Mouse (Mus musculus) kidney, embryonic 14.5 days (tissue): Measurements from ENCODE around the gene Stox1. TPM values are rescaled to one million over a fixed set of nuclear protein-coding genes. Genes with fewer than 3 reads are reported as not detected.

ENCODE experiments used
- ATAC-seq: fragments of 200-750 bp; cut with Nextera tagmentation; 2 replicates; pipeline ENCODE4 v1.8.0; 2017; ENCODE audit warnings: moderate number of reproducible peaks, mild to moderate bottlenecking, moderate TSS enrichment, moderate library complexity; ENCODE audit not compliant: low FRiP score, low TSS enrichment
- H3K27ac ChIP-seq: fragments of 300-500 bp; sonication (generic); 2 replicates; pipeline ENCODE4 v1.5.1; 2014; ENCODE audit warnings: low read depth, mild to moderate bottlenecking, low read length, moderate library complexity, mixed read lengths
- H3K27me3 ChIP-seq: fragments of 300-500 bp; sonication (generic); 2 replicates; pipeline ENCODE4 v1.6.1; 2014; ENCODE audit warnings: mild to moderate bottlenecking, low read length; ENCODE audit not compliant: control insufficient read depth, insufficient read depth
- H3K36me3 ChIP-seq: fragments of 300-500 bp; sonication (generic); 2 replicates; pipeline ENCODE4 v1.6.1; 2014; ENCODE audit warnings: low read length, mixed read lengths; ENCODE audit not compliant: control insufficient read depth, insufficient read depth
- H3K4me1 ChIP-seq: fragments of 300-500 bp; sonication (generic); 2 replicates; pipeline ENCODE4 v1.6.1; 2014; ENCODE audit warnings: low read length, mixed read lengths; ENCODE audit not compliant: control insufficient read depth, insufficient read depth
- H3K4me2 ChIP-seq: fragments of 300-500 bp; sonication (generic); replicated peaks from 2 replicates; pipeline ENCODE4 v1.6.1; 2014; ENCODE audit warnings: low read depth, mild to moderate bottlenecking, low read length
- H3K4me3 ChIP-seq: fragments of 300-500 bp; sonication (generic); 2 replicates; pipeline ENCODE4 v1.5.1; 2014; ENCODE audit warnings: mild to moderate bottlenecking, low read length
- H3K9ac ChIP-seq: fragments of 300-500 bp; sonication (generic); 2 replicates; pipeline ENCODE4 v1.6.1; 2014; ENCODE audit warnings: low read depth, mild to moderate bottlenecking, low read length, moderate library complexity
- H3K9me3 ChIP-seq: fragments of 300-500 bp; sonication (generic); 2 replicates; pipeline ENCODE4 v1.6.1; 2016; ENCODE audit warnings: low read length; ENCODE audit not compliant: control insufficient read depth
- WGBS: fragments of 180-500 bp; shearing (Covaris S2); extraction: QIAGEN DNeasy Blood & Tissue Kit; methylation state at CpG from one replicate; pipeline ENCODE4 v1.1.7; 2014; 5-methylcytosine and 5-hydroxymethylcytosine counted together
- polyA plus RNA-seq: library from polyadenylated mRNA; unstranded; fragments of >200 nt; fragmentation: Nextera tagmentation; extraction: Ambion mirVana; gene quantifications from 2 replicates; pipeline ENCODE4 v1.2.1, GENCODE M21; 2014

The Stox1 gene
- polyA plus RNA-seq, 1 experiment from 2014 or later, result 2.7 TPM

DNA sequence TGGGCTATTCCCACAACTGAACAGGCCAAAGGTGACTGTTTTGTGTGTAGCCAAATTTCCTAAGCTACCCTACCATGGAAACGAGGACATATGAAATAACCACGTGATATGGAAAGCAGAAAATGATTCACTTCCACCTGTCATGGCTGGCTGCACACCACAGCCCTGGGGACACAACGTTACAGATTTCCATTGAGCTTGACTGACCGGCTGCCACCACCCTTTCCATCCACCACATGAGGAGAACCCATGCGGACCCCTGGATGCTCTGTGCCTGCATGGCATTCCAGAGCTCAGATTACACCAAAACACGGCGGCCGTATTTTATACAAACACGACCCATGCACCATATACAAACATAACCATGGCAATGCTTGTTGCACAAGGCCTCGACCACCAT, 12.5 kb downstream of the Stox1 start:
- no peak overlapping the region for H3K4me2 ChIP-seq
- no peaks in the 10 kb centered on the region for H3K4me1 ChIP-seq
- H3K9ac ChIP-seq, result no peak overlapping the region
- no peak overlapping the region for H3K4me3 ChIP-seq
- no peaks in the 10 kb centered on the region for H3K36me3 ChIP-seq
- H3K27me3 ChIP-seq, result no peaks in the 10 kb centered on the region
- H3K27ac ChIP-seq, result no peak overlapping the region
- peak; percentile 52; the same call in 1 of the 2 replicates for ATAC-seq
- WGBS, result 39% methylated on average over 10 of the region's 10 CpGs
- H3K9me3 ChIP-seq, result no peaks in the 10 kb centered on the region

DNA sequence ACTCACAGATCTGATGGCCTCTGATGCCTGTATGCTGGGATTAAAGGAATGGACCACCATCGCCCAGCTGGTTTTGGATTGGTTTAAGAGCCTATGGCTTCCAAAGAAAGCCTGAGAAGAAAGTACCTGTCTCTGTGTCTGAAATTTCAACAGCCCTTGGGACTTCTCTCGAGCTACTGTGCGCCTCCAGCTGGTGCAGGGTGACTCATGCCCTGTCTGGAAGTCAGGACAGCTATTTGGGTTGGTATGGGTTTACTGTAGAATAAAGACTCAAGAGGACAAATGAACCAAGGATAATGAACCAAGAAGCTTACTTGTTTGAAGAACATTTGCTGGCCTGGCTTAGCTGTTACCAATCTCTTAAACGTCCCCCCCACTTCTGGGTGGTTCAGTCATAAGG, 22.3 kb downstream of the Stox1 start:
- Histone ChIP-seq H3K27ac (no peak overlapping the region), H3K9me3 (no peaks in the 10 kb centered on the region), H3K4me1 (no peaks in the 10 kb centered on the region), H3K36me3 (no peaks in the 10 kb centered on the region), H3K4me2 (no peak overlapping the region), H3K27me3 (no peaks in the 10 kb centered on the region), H3K4me3 (no peak overlapping the region), H3K9ac (no peak overlapping the region)
- 74% methylated on average over 4 of the region's 4 CpGs for WGBS
- no peak for ATAC-seq

DNA sequence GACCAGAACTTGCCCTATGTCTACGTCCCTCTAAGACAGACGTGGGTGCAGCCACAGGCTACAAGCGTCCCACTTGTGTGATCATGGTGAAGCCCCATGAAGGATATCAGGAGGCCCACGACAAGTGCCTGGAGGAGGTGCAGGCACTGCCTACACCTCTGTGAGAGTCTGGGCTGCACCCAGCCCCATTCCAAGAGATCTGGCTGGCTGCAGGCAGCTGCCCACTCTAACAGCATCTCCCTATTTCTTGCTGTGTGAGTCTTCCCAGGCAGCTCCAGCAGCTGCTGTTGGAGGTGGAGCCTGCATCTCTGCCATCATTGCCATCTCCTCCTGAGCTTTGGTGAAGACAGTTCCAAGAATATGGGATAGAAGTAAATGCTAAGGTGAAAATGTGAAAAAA, 23.5 kb downstream of the Stox1 start:
- H3K27ac ChIP-seq, result no peak overlapping the region
- no peak for ATAC-seq
- 84% methylated on average over 4 of the region's 4 CpGs for WGBS

DNA sequence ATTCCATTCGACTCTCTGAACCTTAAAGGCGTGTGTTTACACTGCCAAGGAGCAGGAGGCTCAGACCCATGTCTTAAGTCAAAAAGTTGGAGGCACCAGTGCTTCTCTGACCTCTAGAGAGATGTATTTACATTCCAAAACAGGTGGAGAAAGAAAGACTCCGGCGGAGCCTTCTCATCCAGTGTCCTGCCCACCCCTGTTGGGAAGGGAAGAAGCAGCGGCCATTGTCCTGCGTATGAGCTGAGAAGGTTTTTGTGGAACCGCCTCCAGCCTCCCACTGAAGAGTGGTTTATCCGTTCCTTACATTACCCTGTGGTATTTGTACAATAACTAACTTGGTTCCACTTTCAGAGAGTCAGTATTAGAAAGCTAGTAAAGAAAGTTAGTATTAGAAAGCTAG, 33.2 kb downstream of the Stox1 start:
- no peaks in the 10 kb centered on the region for H3K36me3 ChIP-seq
- H3K9me3 ChIP-seq, result no peaks in the 10 kb centered on the region
- no peak for ATAC-seq
- no peak overlapping the region for H3K27ac ChIP-seq
- H3K4me2 ChIP-seq, result no peak overlapping the region
- H3K9ac ChIP-seq, result no peak overlapping the region
- no peaks in the 10 kb centered on the region for H3K4me1 ChIP-seq
- H3K27me3 ChIP-seq, result no peaks in the 10 kb centered on the region
- no peak overlapping the region for H3K4me3 ChIP-seq
- WGBS, result 70% methylated on average over 8 of the region's 8 CpGs

More for the DNA sequence above, 23.5 kb downstream of the Stox1 start:
- no peak overlapping the region for H3K9ac ChIP-seq
- H3K36me3 ChIP-seq, result no peaks in the 10 kb centered on the region
- H3K4me2 ChIP-seq, result no peak overlapping the region
- no peaks in the 10 kb centered on the region for H3K4me1 ChIP-seq
- no peak overlapping the region for H3K4me3 ChIP-seq
- no peaks in the 10 kb centered on the region for H3K27me3 ChIP-seq
- H3K9me3 ChIP-seq, result no peaks in the 10 kb centered on the region

DNA sequence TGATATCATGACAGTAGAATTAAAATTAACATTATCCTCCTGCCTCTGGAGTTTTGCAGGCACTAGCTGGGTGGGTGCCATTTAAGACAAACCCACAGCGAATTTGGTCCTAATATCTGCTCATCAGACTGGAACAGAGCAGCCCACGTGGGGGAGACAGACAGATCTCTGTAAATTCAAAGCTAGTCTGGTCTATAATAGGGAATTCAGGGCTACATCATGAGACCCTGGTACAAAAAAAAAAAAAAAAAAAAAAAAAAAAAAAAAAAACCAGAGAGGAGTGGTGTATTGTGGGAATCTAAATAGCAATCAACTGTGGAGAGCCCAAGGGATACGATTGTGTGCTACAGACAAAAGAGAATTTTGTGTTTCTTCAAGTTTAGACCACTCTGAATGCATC, 33.7 kb downstream of the Stox1 start:
- ATAC-seq, result no peak
- Histone ChIP-seq H3K36me3 (no peaks in the 10 kb centered on the region), H3K4me1 (no peaks in the 10 kb centered on the region), H3K4me2 (no peak overlapping the region), H3K9ac (no peak overlapping the region), H3K27me3 (no peaks in the 10 kb centered on the region), H3K9me3 (no peaks in the 10 kb centered on the region), H3K4me3 (no peak overlapping the region), H3K27ac (no peak overlapping the region)
- WGBS, result 69% methylated on average over 3 of the region's 3 CpGs

DNA sequence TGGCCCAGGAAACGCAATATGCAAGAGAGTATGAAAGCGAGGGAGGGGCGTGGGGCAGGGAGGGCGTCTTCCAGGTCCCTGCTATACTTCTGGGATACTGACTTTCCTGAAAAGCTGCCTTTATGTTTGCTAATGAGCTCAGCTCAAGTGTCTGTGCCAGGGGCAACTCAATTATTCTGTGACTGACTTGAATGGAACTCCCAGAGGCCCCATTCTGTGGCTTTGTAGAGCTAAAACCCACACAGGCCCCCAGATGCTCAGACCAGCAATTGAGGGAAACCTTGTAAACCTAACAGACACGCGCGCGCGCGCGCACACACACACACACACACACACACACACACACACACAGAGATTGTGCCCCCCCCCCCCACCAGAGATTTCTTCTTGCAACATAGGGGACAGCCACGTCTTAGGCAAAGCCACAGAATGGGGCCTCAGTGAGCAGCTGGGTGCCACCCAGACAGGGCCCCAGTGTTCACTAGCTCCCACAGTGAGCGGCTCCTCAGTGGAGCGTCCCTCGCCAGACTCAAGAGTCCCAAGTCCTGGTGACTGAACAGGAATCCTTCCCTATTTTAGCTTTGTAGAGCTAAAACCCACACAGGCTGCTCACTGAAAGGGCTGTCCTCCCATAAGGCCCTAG, 38.8 kb downstream of the Stox1 start:
- no peak overlapping the region for H3K27ac ChIP-seq
- H3K4me3 ChIP-seq, result no peak overlapping the region
- H3K9ac ChIP-seq, result no peak overlapping the region
- no peaks in the 10 kb centered on the region for H3K36me3 ChIP-seq
- no peaks in the 10 kb centered on the region for H3K9me3 ChIP-seq
- WGBS, result 84% methylated on average over 15 of the region's 15 CpGs
- H3K4me1 ChIP-seq, result no peaks in the 10 kb centered on the region
- H3K4me2 ChIP-seq, result no peak overlapping the region
- ATAC-seq, result no peak
- no peaks in the 10 kb centered on the region for H3K27me3 ChIP-seq

DNA sequence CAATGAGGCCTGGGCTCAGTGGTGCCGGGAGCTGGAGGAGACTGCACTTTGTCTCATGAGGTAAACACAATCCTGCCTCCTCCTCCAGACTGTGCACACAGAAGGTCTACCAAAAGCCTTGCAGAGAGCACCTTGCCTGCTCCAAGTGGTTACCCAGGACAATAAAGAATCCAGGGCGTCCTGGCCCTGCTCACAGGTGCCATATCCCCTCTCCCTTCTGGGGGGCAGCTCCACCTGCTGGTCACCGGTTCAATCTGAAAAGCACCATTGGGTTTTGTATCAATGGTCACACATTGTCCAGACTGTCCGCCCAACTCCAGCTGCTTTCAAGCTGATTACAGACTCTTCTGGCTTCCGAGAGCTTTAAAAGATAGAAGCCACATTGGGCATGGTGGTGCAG, 42.9 kb downstream of the Stox1 start:
- H3K27me3 ChIP-seq, result no peaks in the 10 kb centered on the region
- no peak overlapping the region for H3K4me3 ChIP-seq
- ATAC-seq, result peak; percentile 57; the same call in 1 of the 2 replicates
- peaks cover 5% of the 10 kb centered on the region; the same call in 1 of the 2 replicates for H3K9me3 ChIP-seq
- H3K36me3 ChIP-seq, result no peaks in the 10 kb centered on the region
- no peak overlapping the region for H3K27ac ChIP-seq
- 50% methylated on average over 5 of the region's 5 CpGs for WGBS
- H3K9ac ChIP-seq, result no peak overlapping the region
- no peaks in the 10 kb centered on the region for H3K4me1 ChIP-seq
- no peak overlapping the region for H3K4me2 ChIP-seq

DNA sequence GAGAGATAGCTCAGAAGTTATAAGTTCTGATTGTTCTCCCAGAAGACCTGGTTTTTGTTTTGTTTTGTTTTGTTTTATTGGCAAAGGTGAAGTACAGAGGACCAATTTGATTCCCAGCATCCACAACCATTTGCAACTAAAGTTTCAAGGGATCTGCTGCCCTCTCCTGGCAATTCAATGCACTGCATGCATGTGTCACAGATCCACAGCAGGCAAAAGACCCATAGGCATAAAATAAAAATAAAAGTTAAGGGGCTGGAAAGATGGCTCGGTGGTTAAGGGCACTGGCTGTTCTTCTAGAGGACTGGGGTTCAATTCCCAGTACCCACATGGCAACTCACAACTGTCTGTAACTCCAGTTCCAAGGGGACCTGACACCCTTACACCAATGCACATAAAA, 46.1 kb downstream of the Stox1 start:
- H3K27ac ChIP-seq, result no peak overlapping the region
- no peak for ATAC-seq
- no peak overlapping the region for H3K9ac ChIP-seq
- no peaks in the 10 kb centered on the region for H3K27me3 ChIP-seq
- H3K4me3 ChIP-seq, result no peak overlapping the region
- WGBS, result 75% methylated on average over 1 of the region's 1 CpGs
- peaks cover 5% of the 10 kb centered on the region; the same call in 1 of the 2 replicates for H3K9me3 ChIP-seq
- no peaks in the 10 kb centered on the region for H3K4me1 ChIP-seq
- no peaks in the 10 kb centered on the region for H3K36me3 ChIP-seq
- no peak overlapping the region for H3K4me2 ChIP-seq

DNA sequence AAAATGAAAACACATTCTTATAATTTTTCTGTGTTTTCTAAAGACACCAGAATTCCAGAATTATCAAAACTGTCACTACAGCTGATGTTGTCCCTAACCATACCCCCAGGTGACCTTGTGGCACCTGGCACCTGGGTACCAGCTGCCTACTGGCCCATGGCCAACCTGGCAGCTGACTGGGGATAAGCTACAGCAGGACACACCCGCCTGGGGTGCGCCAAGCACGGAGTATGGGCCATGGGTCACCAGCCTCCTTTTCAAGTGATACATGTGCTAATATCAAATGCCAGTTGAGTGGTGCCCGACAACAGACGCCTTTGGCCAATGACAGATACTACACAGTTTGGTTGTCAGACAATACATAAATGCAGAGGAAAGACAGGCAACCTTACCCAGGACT, 48.6 kb downstream of the Stox1 start:
- Histone ChIP-seq H3K4me2 (no peak overlapping the region), H3K27ac (no peak overlapping the region), H3K4me1 (no peaks in the 10 kb centered on the region), H3K27me3 (no peaks in the 10 kb centered on the region), H3K36me3 (no peaks in the 10 kb centered on the region), H3K4me3 (no peak overlapping the region), H3K9me3 (peaks cover 5% of the 10 kb centered on the region; the same call in 1 of the 2 replicates), H3K9ac (no peak overlapping the region)
- ATAC-seq, result no peak
- 75% methylated on average over 5 of the region's 5 CpGs for WGBS
